Mouse (Mus musculus) neural tube, embryonic 11.5 days (tissue): ENCODE results near the gene Rnf39. TPM values are rescaled to one million over a fixed set of nuclear protein-coding genes. Genes with fewer than 3 reads are reported as not detected.
A peak's percentile ranks its signal among the peaks of the same experiment; 100 is the strongest.

Source experiments
- ATAC-seq: fragments of 200-750 bp; cut with Nextera tagmentation; 2 replicates; pipeline ENCODE4 v1.8.0; 2017; ENCODE audit warnings: moderate number of reproducible peaks, mild to moderate bottlenecking, moderate TSS enrichment, moderate library complexity; ENCODE audit not compliant: insufficient read depth, low FRiP score, low TSS enrichment
- DNase-seq: peaks from one replicate; pipeline ENCODE4 v3.0.0-alpha.2; 2015; ENCODE audit warnings: low spot score
- H3K27ac ChIP-seq: fragments of 300-500 bp; sonication (generic); 2 replicates; pipeline ENCODE4 v1.5.1; 2014; ENCODE audit warnings: low read depth, mild to moderate bottlenecking, low read length
- H3K27me3 ChIP-seq: fragments of 300-500 bp; sonication (generic); 2 replicates; pipeline ENCODE4 v1.6.1; 2014; ENCODE audit warnings: mild to moderate bottlenecking, low read length, mixed read lengths; ENCODE audit not compliant: control insufficient read depth, insufficient read depth
- H3K36me3 ChIP-seq: fragments of 300-500 bp; sonication (generic); 2 replicates; pipeline ENCODE4 v1.6.1; 2014; ENCODE audit warnings: mild to moderate bottlenecking, low read length, moderate library complexity, mixed read lengths; ENCODE audit not compliant: control insufficient read depth, insufficient read depth
- H3K4me1 ChIP-seq: fragments of 300-500 bp; sonication (generic); 2 replicates; pipeline ENCODE4 v1.6.1; 2014; ENCODE audit warnings: low read length, mixed read lengths; ENCODE audit not compliant: control insufficient read depth, insufficient read depth
- H3K4me2 ChIP-seq: fragments of 300-500 bp; sonication (generic); 2 replicates; pipeline ENCODE4 v1.6.1; 2014; ENCODE audit warnings: low read depth, mild to moderate bottlenecking, moderate library complexity
- H3K4me3 ChIP-seq: fragments of 300-500 bp; sonication (generic); 2 replicates; pipeline ENCODE4 v1.5.1; 2014; ENCODE audit warnings: low read depth, low read length
- H3K9ac ChIP-seq: fragments of 300-500 bp; sonication (generic); 2 replicates; pipeline ENCODE4 v1.6.1; 2014; ENCODE audit warnings: mild to moderate bottlenecking, low read length
- H3K9me3 ChIP-seq: fragments of 300-500 bp; sonication (generic); 2 replicates; pipeline ENCODE4 v1.6.1; 2016; ENCODE audit warnings: low read length; ENCODE audit not compliant: control insufficient read depth
- WGBS: fragments of 180-500 bp; shearing (Covaris S2); extraction: QIAGEN DNeasy Blood & Tissue Kit; methylation state at CpG from one replicate; pipeline ENCODE4 v1.1.7; 2014; 5-methylcytosine and 5-hydroxymethylcytosine counted together
- polyA plus RNA-seq: library from polyadenylated mRNA; unstranded; fragments of >200 nt; fragmentation: Nextera tagmentation; extraction: Ambion mirVana; gene quantifications from 2 replicates; pipeline ENCODE4 v1.2.1, GENCODE M21; 2014

Gene Rnf39
- polyA plus RNA-seq, 1 experiment from 2014 or later = 0.93 TPM

- DNase-seq = no peak
- 72% methylated on average over 3 of the region's 3 CpGs for whole genome bisulfite sequencing
- no peaks in the 10 kb centered on the region for H3K27me3 ChIP-seq
- H3K9ac ChIP-seq = no peak overlapping the region
- H3K4me3 ChIP-seq = no peak overlapping the region
- no peaks in the 10 kb centered on the region for H3K4me1 ChIP-seq
- no peaks in the 10 kb centered on the region for H3K9me3 ChIP-seq
- no peak for ATAC-seq
- no peak overlapping the region for H3K4me2 ChIP-seq
- H3K36me3 ChIP-seq = no peaks in the 10 kb centered on the region
- no peak overlapping the region for H3K27ac ChIP-seq
Observed at GRCm38 (mm10) chr17:36995448-36995847, 52.7 kb downstream of the Rnf39 start.

- ATAC-seq = no peak; the same call in 1 of the 2 replicates
- H3K36me3 ChIP-seq = no peaks in the 10 kb centered on the region
Observed at GRCm38 (mm10) chr17:36997033-36997735, 54.5 kb downstream of the Rnf39 start.

More at GRCm38 (mm10) chr17:36997033-36997735, 54.5 kb downstream of the Rnf39 start:
- 30% methylated on average over 7 of the region's 7 CpGs for WGBS
- Histone ChIP-seq H3K4me3 (no peak overlapping the region), H3K4me1 (no peaks in the 10 kb centered on the region), H3K27me3 (no peaks in the 10 kb centered on the region), H3K4me2 (no peak overlapping the region), H3K9ac (no peak overlapping the region), H3K27ac (no peak overlapping the region), H3K9me3 (no peaks in the 10 kb centered on the region)
- DNase-seq = peak; percentile 84

Other genes with a start within 250 kb of the Rnf39 start
- not detected in 2 replicates for gene H2-M10.5, start 170.0 kb upstream of the Rnf39 start, polyA plus RNA-seq
- not detected in 2 replicates for gene H2-M10.6, start 130.7 kb upstream of the Rnf39 start, polyA plus RNA-seq
- 33.7 and 37.5 TPM in 2 replicates for gene Trim26, start 105.8 kb upstream of the Rnf39 start, polyA plus RNA-seq
- 0.42 and 0.66 TPM in 2 replicates for gene Trim15, start 75.7 kb upstream of the Rnf39 start, polyA plus RNA-seq
- gene Trim10, start 73.3 kb upstream of the Rnf39 start, polyA plus RNA-seq = 5.7 and 7.5 TPM in 2 replicates
- gene Trim40, start 52.8 kb upstream of the Rnf39 start, polyA plus RNA-seq = not detected in 2 replicates
- not detected in 2 replicates for gene Trim31, start 44.8 kb upstream of the Rnf39 start, polyA plus RNA-seq
- gene Ppp1r11, start 8.8 kb downstream of the Rnf39 start, polyA plus RNA-seq = 151 and 162 TPM in 2 replicates
- 84.7 and 90.2 TPM in 2 replicates for gene Znrd1, start 15.6 kb downstream of the Rnf39 start, polyA plus RNA-seq
- 7.8 and 8.1 TPM in 2 replicates for gene Znrd1as, start 15.7 kb downstream of the Rnf39 start, polyA plus RNA-seq
- gene 2410137M14Rik, start 38.3 kb downstream of the Rnf39 start, polyA plus RNA-seq = not detected in 2 replicates
- 0.59 and 1.1 TPM in 2 replicates for gene H2-M5, start 46.6 kb downstream of the Rnf39 start, polyA plus RNA-seq
- gene Zfp57, start 58.2 kb downstream of the Rnf39 start, polyA plus RNA-seq = 128 and 135 TPM in 2 replicates
- 0.23 and 0.40 TPM in 2 replicates for gene Mog, start 80.5 kb downstream of the Rnf39 start, polyA plus RNA-seq
- 21.3 and 22.7 TPM in 2 replicates for gene Gabbr1, start 103.0 kb downstream of the Rnf39 start, polyA plus RNA-seq
- gene Olfr90, start 145.6 kb downstream of the Rnf39 start, polyA plus RNA-seq = not detected in 2 replicates
- gene Olfr91, start 155.4 kb downstream of the Rnf39 start, polyA plus RNA-seq = not detected in 2 replicates
- gene Olfr92, start 177.2 kb downstream of the Rnf39 start, polyA plus RNA-seq = not detected in 2 replicates
- gene Olfr93, start 218.6 kb downstream of the Rnf39 start, polyA plus RNA-seq = not detected in 2 replicates